Mouse (Mus musculus): Measurements from ENCODE around the gene Cd300c2.
"Not testable (repeated sequence)": the region's sequence is repeated elsewhere in the genome, so short reads cannot be mapped to it uniquely, and the experiment has no call there.

Cd300c2 gene

DNA sequence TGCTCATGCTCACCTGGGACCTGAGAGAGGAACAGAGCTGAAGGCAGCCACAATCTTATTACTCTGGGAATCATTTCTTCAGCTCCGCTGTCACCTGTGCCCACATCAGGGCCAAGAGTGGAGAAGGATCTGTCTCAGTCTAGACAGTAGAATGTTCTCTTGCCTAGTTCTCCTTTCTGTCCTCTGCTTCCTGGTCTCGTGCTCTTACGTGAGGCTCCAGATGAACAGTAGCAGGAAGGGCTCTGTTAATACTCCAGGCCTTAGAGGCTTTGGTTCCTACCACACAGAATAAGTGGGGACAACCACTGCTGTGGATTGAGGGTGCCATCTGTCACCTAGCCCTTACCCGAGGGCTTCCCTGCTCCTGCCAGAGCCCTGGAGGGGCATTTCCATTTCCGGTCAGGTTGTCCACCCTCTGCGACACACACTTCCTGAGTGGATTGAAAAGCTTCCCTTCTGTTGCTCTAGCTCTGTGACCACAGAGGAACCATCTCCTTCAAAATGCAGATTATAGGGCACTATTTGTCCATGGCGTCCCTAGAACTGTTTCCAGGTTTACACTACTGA is at the start of gene Cd300c2:
TSS of gene Cd300c2 (minus strand) at position 407 of the 567 bp plus-strand sequence.
- no peak for DNase-seq (ENCODE audit: low read depth, low spot score)

DNA sequence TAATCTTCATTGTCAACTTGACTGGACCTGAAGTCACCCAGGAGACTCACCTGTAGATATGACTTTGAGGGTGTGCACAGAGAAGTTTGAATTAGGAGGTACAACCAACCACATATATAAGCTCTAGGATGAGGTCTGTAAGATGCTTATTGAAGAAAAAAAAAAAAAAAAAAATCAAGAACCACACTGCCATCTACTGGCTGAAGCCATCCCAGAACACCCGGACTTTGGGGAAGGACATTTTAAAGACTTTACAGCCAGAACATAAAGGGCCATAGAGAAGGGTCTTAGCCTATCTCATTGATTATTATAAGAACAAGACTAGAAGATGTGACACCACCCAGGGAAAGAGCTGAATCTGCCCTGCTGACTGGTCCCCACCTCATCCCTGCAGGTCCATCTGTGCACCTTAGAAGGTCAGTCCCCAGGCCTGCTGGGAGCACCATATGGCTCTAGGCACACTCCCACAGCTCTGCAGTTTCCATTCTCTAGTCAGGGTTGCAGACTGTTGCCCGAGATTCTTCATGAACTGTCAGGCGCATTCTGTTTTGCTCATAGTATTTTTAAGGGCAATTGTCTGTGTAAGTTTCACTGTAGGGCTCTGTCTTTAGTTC is 47.7 kb upstream of the Cd300c2 start:
- DNase-seq (ENCODE audit: low read depth, low spot score), result no peak

DNA sequence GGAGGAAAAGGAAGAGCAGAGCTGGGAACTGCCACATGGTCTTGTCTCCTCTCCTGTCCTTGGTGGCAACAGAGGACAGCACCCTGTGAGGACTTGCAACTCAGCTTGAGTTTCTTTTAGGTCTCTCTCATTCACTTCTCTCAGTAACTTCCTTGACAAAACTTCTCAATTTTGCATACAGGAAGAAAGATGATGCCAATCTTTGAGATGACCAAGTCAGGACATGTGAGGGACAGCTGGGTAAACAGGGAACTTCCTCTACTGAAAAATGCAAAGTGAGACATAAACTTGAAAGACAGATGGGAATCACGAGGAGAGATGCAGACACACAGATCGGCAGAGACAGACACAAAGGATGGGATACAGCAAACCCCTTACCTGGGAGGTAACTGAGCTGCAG is 46.6 kb upstream of the Cd300c2 start, which contains the start of gene Cd300ld3:
TSS of gene Cd300ld3 (minus strand) at position 151 of the 400 bp plus-strand sequence.
- no peak for DNase-seq (ENCODE audit: low read depth, low spot score)

DNA sequence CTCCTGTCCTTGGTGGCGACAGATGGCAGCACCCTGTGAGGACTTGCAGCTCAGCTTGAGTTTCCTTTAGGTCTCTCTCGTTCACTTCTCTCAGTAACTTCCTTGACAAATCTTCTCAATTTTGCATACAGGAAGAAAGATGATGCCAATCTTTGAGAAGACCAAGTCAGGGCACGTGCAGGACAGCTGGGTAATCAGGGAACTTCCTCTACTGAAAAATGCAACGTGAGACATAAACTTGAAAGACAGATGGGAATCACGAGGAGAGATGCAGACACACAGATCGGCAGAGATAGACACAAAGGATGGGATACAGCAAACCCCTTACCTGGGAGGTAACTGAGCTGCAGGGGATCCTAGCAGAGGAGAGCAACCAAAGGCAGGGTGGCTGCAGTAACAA is 36.0 kb upstream of the Cd300c2 start, which contains the start of gene Cd300ld5:
TSS of gene Cd300ld5 (minus strand) at position 101 of the 400 bp plus-strand sequence.
- DNase-seq (ENCODE audit: low read depth, low spot score), result not testable (repeated sequence)

DNA sequence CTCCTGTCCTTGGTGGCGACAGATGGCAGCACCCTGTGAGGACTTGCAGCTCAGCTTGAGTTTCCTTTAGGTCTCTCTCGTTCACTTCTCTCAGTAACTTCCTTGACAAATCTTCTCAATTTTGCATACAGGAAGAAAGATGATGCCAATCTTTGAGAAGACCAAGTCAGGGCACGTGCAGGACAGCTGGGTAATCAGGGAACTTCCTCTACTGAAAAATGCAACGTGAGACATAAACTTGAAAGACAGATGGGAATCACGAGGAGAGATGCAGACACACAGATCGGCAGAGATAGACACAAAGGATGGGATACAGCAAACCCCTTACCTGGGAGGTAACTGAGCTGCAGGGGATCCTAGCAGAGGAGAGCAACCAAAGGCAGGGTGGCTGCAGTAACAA is 25.2 kb upstream of the Cd300c2 start, which contains the start of gene Cd300ld4:
TSS of gene Cd300ld4 (minus strand) at position 101 of the 400 bp plus-strand sequence.
- not testable (repeated sequence) for DNase-seq (ENCODE audit: low read depth, low spot score)

DNA sequence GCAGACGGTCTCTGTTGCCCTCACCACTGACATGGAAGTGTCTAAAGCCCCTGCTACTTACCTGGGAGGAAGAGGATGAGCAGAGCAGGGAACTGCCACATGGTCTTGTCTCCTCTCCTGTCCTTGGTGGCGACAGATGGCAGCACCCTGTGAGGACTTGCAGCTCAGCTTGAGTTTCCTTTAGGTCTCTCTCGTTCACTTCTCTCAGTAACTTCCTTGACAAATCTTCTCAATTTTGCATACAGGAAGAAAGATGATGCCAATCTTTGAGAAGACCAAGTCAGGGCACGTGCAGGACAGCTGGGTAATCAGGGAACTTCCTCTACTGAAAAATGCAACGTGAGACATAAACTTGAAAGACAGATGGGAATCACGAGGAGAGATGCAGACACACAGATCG is 14.4 kb upstream of the Cd300c2 start, which contains the start of gene Cd300ld2:
TSS of gene Cd300ld2 (minus strand) at position 101 of the 400 bp plus-strand sequence.
- DNase-seq (ENCODE audit: low read depth, low spot score), result not testable (repeated sequence)

GRCm38 (mm10) chr11:115004070-115004469 is 2.4 kb upstream of the Cd300c2 start:
- no peak for DNase-seq (ENCODE audit: low read depth, low spot score)

DNA sequence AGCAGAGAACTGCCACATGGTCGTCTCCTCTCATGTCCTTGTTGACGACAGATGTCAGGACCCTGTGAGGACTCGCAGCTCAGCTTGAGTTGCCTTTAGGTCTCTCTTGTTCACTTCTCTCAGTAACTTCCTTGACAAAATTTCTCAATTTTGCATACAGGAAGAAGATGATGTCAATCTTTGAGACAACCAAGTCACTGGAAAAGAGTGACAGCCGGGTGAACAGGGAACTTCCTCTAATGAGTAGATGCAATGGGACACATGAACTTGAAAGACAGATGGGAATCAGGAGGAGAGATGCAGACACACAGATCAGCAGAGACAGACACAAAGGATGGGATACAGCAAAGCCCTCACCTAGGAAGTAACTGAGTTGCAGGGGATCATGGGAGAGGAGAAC is 11.9 kb downstream of the Cd300c2 start, which contains the start of gene Cd300ld:
TSS of gene Cd300ld (minus strand) at position 130 of the 400 bp plus-strand sequence.
- DNase-seq (ENCODE audit: low read depth, low spot score), result no peak

GRCm38 (mm10) chr11:114981866-114982265 is 19.8 kb downstream of the Cd300c2 start:
- no peak for DNase-seq (ENCODE audit: low read depth, low spot score)

- no peak for DNase-seq (ENCODE audit: low read depth, low spot score)
Observed at GRCm38 (mm10) chr11:114972726-114973125, 29.0 kb downstream of the Cd300c2 start.

GRCm38 (mm10) chr11:114968752-114969207 is 32.9 kb downstream of the Cd300c2 start, which contains the start of gene Cd300c:
TSS of gene Cd300c (minus strand) at chr11:114969157.
- DNase-seq (ENCODE audit: low read depth, low spot score), result no peak

DNA sequence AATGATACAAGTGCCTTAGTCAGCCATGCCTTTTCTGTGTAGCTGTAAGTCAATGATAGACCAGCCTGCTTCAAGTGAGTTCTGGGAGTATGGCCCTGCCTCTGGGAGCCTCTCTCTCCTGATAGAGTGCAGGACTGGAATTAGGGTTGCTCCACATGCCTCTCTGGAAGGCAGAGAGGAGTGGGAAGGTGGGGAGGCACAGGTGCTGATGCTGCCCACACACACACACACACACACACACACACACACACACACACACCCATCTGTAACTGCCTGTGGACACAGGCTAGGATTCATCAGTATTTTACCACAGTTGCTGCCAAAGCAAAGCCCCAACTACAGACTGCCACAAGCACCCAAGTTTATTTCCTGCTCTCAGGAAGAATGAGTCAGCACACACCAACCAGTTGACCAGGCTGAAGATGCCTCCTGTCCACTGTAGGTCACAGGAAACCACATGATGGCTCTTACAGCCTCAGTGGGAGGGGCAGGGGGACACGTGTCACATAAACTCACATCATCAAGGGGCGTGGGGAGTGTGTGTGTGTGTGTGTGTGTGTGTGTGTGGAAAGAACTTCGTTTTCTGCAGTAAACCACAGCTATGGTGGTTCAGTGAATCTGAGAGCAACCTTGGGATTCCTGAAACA is 36.4 kb downstream of the Cd300c2 start:
- no peak for DNase-seq (ENCODE audit: low read depth, low spot score)

- no peak for DNase-seq (ENCODE audit: low read depth, low spot score)
Observed at GRCm38 (mm10) chr11:114960369-114960768, 41.3 kb downstream of the Cd300c2 start.

Measured in ES-CJ7 (cell line).